9 mouse cellular contexts compared by ENCODE assay signal in the genomic region with DNA sequence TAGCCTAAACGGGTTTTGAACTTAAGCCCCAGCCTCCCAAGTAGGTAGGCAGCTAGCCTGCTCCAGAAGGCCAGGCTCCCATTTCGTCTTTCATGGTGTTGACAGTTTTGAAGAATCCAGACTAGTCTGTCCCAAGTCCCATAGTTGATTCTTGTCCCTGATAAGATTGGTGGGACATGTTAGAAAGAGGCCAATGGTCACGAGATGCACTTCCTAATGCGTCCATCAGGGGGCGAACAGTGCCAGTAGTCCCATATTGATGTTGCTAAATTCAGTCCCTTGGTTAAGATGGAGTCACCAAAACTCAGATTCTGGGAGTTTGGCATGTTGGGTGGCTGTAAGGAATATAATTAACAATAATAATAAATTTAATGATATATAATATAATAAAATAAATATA. TPM values are rescaled to one million over a fixed set of nuclear protein-coding genes. Genes with fewer than 3 reads are reported as not detected.
A peak's percentile ranks its signal among the peaks of the same experiment; 100 is the strongest.
DNase-seq lines count a peak whose midpoint lies in the region; ATAC-seq and TF ChIP-seq lines count a peak whose summit lies in the region.
"Had no signal": no experiment of that assay in that cellular context is flagged by ENCODE, and none has a peak within 500 bp of the region (broad histone marks: within the 10 kb centered on the region; RNA-seq: fewer than 3 reads in every experiment).

No protein-coding gene starts in this region.

- intact Hi-C loops in gastrocnemius, adult 2 months (cut with DNase I) = loop anchor here (5.0 kb wide), 1 partner anchor 61 kb away; no protein-coding TSS in a partner anchor

- DNase-seq in gastrocnemius, adult 2 months = peak; percentile 51
- no peak for DNase-seq in gastrocnemius, postnatal 25 days
- DNase-seq in right cerebral cortex, postnatal 4 days = peak; percentile 19
- DNase-seq in right cerebral cortex, postnatal 25 days = no peak
- DNase-seq in brain, adult 2 months (ENCODE audit: low read depth, low spot score) = peak; percentile 59
- peak; percentile 53 for DNase-seq in gastrocnemius, postnatal 10 days
- DNase-seq in lung, embryonic 14.5 days = peak; percentile 77
- peak; percentile 25 for DNase-seq in thymus, postnatal 25 days

- no peak overlapping the region for H3K4me3 ChIP-seq in gastrocnemius, adult 2 months
- H3K4me3 ChIP-seq in lung, embryonic 14.5 days (ENCODE audit: low read depth, low read length) = no peak overlapping the region
- H3K4me3 ChIP-seq: neural tube, embryonic 13.5 days had no signal

- no peaks in the 10 kb centered on the region for H3K36me3 ChIP-seq in lung, embryonic 14.5 days (ENCODE audit: insufficient read depth)
- H3K36me3 ChIP-seq: neural tube, embryonic 13.5 days had no signal

- H3K9ac ChIP-seq in lung, embryonic 14.5 days = no peak overlapping the region
- H3K9ac ChIP-seq: neural tube, embryonic 13.5 days had no signal

- no peaks in the 10 kb centered on the region for H3K27me3 ChIP-seq in lung, embryonic 14.5 days (ENCODE audit: insufficient read depth, low read length)
- H3K27me3 ChIP-seq: neural tube, embryonic 13.5 days had no signal

- H3K4me2 ChIP-seq in lung, embryonic 14.5 days = no peak overlapping the region
- H3K4me2 ChIP-seq: neural tube, embryonic 13.5 days had no signal

- ATAC-seq in lung, embryonic 14.5 days (ENCODE audit: insufficient read depth) = no peak

- H3K4me1 ChIP-seq in lung, embryonic 14.5 days (ENCODE audit: insufficient read depth) = no peaks in the 10 kb centered on the region

- no peaks in the 10 kb centered on the region for H3K9me3 ChIP-seq in lung, embryonic 14.5 days (ENCODE audit: low read depth, low read length)
- H3K9me3 ChIP-seq: neural tube, embryonic 13.5 days had no signal

- TF ChIP-seq CTCF in gastrocnemius, adult 2 months (IDR thresholded peaks at IDR 0.05) = peak; percentile 67
- TF ChIP-seq CTCF in lung, embryonic 14.5 days (IDR thresholded peaks at IDR 0.05; ENCODE audit: low read depth) = peak; percentile 79

- WGBS in lung, embryonic 14.5 days = 29% methylated on average over 5 of the region's 5 CpGs

- H3K27ac ChIP-seq in gastrocnemius, adult 2 months = no peak overlapping the region
- no peak overlapping the region for H3K27ac ChIP-seq in lung, embryonic 14.5 days (ENCODE audit: low read depth)
- H3K27ac ChIP-seq: neural tube, embryonic 13.5 days had no signal

RNA-seq across cellular contexts. Expression of a gene that starts 20.6 kb away (rescaled TPM):
- not detected for total RNA-seq in gastrocnemius, adult 2 months (2021)
- not detected for total RNA-seq in gastrocnemius, postnatal 25 days (2021)
- total RNA-seq in gastrocnemius, postnatal 10 days (2021) = not detected
- not detected in 2 replicates for polyA plus RNA-seq in lung, embryonic 14.5 days (2014; fragmentation: Nextera tagmentation; extraction: Ambion mirVana)
- polyA plus RNA-seq: neural tube, embryonic 13.5 days had no signal

RNA-seq across cellular contexts. Expression of a gene that starts 28.7 kb away (rescaled TPM):
- not detected for total RNA-seq in gastrocnemius, adult 2 months (2021)
- total RNA-seq in gastrocnemius, postnatal 25 days (2021) = not detected
- not detected for total RNA-seq in gastrocnemius, postnatal 10 days (2021)
- polyA plus RNA-seq in lung, embryonic 14.5 days (2014; fragmentation: Nextera tagmentation; extraction: Ambion mirVana) = 0.27 TPM in 1 of 2 replicates, not detected in the other
- polyA plus RNA-seq: neural tube, embryonic 13.5 days had no signal

RNA-seq across cellular contexts. Expression of a gene that starts 48.9 kb away (rescaled TPM):
- not detected for total RNA-seq in gastrocnemius, adult 2 months (2021)
- total RNA-seq in gastrocnemius, postnatal 25 days (2021) = not detected
- total RNA-seq in gastrocnemius, postnatal 10 days (2021) = under 1 TPM; 0.25 to 0.26 TPM
- 5.4 and 6.3 TPM in 2 replicates for polyA plus RNA-seq in lung, embryonic 14.5 days (2014; fragmentation: Nextera tagmentation; extraction: Ambion mirVana)

Comparison
In these comparisons a context has a peak if more than half of its experiments do, and no peak if none do; other contexts are left out.
1. DNase-seq: peak in gastrocnemius, adult 2 months (single experiment), right cerebral cortex, postnatal 4 days (single experiment), brain, adult 2 months (single experiment), gastrocnemius, postnatal 10 days (single experiment), lung, embryonic 14.5 days (single experiment) and thymus, postnatal 25 days (single experiment); none in gastrocnemius, postnatal 25 days (single experiment) and right cerebral cortex, postnatal 25 days (single experiment).